Mouse (Mus musculus) ES-Bruce4 (cell line): ENCODE data around the gene Abhd8.

ENCODE experiments used
- CTCF ChIP-seq: IDR thresholded peaks from one replicate; pipeline ENCODE4 v1.8.1; 2011; ENCODE audit warnings: low read depth, low read length
- EP300 ChIP-seq: IDR thresholded peaks from 2 replicates; pipeline ENCODE4 v1.6.1; 2011; ENCODE audit warnings: low read depth, low read length; ENCODE audit not compliant: insufficient read depth
- POLR2A ChIP-seq: IDR thresholded peaks from one replicate; pipeline ENCODE4 v1.8.1; 2011; ENCODE audit warnings: low read length; ENCODE audit not compliant: insufficient read depth

- no peak for TF ChIP-seq EP300
- TF ChIP-seq CTCF: no peak
- TF ChIP-seq POLR2A: no peak
These were observed 34.5 kb upstream of the Abhd8 start for GRCm38 (mm10) chr8:71497881-71498501.
